Mouse (Mus musculus) inflammation-experienced regulatory T-cells, adult 6 months (primary cell): ENCODE measurements around the gene Cipc. TPM values are rescaled to one million over a fixed set of nuclear protein-coding genes. Genes with fewer than 3 reads are reported as not detected.

ENCODE experiments used
- ATAC-seq: one replicate; pipeline ENCODE4 v1.8.0; 2017
- polyA plus RNA-seq, 3 experiments: library from polyadenylated mRNA; unstranded; fragments of 100-300 nt; shearing (Covaris generic); gene quantifications; one replicate each; pipeline ENCODE4 v1.2.1; 2017

Cipc gene
- polyA plus RNA-seq, 3 experiments from 2014 or later, result 20.2 to 29.2 (median 28.3) TPM

GRCm38 (mm10) chr12:86932575-86932952, 14.3 kb upstream of the Cipc start:
- no peak for ATAC-seq

- ATAC-seq, result no peak
Measured at GRCm38 (mm10) chr12:86934748-86935147, 12.1 kb upstream of the Cipc start.

- no peak for ATAC-seq
Measured at GRCm38 (mm10) chr12:86935692-86936282, 11.1 kb upstream of the Cipc start.

GRCm38 (mm10) chr12:86936587-86937343, 10.1 kb upstream of the Cipc start:
- no peak for ATAC-seq

- no peak for ATAC-seq
Measured at GRCm38 (mm10) chr12:86938571-86938970, 8.3 kb upstream of the Cipc start.

- no peak for ATAC-seq
Measured at GRCm38 (mm10) chr12:86941173-86941572, 5.7 kb upstream of the Cipc start.

- ATAC-seq, result peak; percentile 25
Measured at GRCm38 (mm10) chr12:86941734-86942486, 4.9 kb upstream of the Cipc start.

- ATAC-seq, result no peak
Measured at GRCm38 (mm10) chr12:86943421-86943820, 3.4 kb upstream of the Cipc start.

GRCm38 (mm10) chr12:86945126-86945525, 1.7 kb upstream of the Cipc start:
- ATAC-seq, result no peak

GRCm38 (mm10) chr12:86946301-86946781, 502 bp upstream of the Cipc start:
- no peak for ATAC-seq

GRCm38 (mm10) chr12:86947681-86948401, 998 bp downstream of the Cipc start:
- ATAC-seq, result no peak

GRCm38 (mm10) chr12:86948627-86949026, 1.8 kb downstream of the Cipc start:
- ATAC-seq, result no peak

- ATAC-seq, result peak; percentile 46
Measured at GRCm38 (mm10) chr12:86949501-86949900, 2.7 kb downstream of the Cipc start.

GRCm38 (mm10) chr12:86950161-86950960, 3.5 kb downstream of the Cipc start:
- peak; percentile 61 for ATAC-seq

GRCm38 (mm10) chr12:86950961-86951360, 4.1 kb downstream of the Cipc start:
- ATAC-seq, result no peak

GRCm38 (mm10) chr12:86952331-86952850, 5.5 kb downstream of the Cipc start:
- ATAC-seq, result no peak

GRCm38 (mm10) chr12:86955894-86956293, 9.1 kb downstream of the Cipc start:
- ATAC-seq, result no peak

GRCm38 (mm10) chr12:86958558-86958957, 11.7 kb downstream of the Cipc start:
- ATAC-seq, result no peak

- ATAC-seq, result no peak
Measured at GRCm38 (mm10) chr12:86959661-86960060, 12.8 kb downstream of the Cipc start.

GRCm38 (mm10) chr12:86960138-86960537, 13.3 kb downstream of the Cipc start:
- no peak for ATAC-seq

GRCm38 (mm10) chr12:86960791-86961335, 14.0 kb downstream of the Cipc start:
- no peak for ATAC-seq
